ENCODE assay signal across 8 mouse cellular contexts in the genomic region with DNA sequence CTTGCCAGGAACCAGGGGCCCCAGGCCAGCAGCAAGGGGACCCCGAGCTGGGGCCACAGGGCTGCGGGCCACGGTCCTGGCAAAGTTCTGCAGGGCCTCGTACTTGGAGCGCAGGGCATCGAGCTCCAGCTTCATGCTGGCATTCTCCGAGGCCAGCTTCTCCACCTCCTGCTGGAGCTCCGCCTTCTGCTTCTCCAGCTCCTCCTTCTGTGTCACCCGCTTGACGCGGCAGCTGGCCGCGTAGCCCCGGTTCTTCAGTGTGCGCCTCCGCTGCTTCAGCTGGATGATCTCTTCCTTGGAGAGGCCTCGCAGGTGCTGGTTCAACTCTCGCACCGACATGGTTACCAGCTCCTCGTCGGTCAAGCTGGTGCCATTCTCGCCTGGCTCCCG. TPM values are rescaled to one million over a fixed set of nuclear protein-coding genes. Genes with fewer than 3 reads are reported as not detected.
DNase-seq lines count a peak whose midpoint lies in the region; ATAC-seq and TF ChIP-seq lines count a peak whose summit lies in the region.

No protein-coding gene starts in this region.

- in situ Hi-C loops in CH12.LX (cut with MboI; ENCODE audit: low pct_ligation_motif_present, low pct_unique_long_range_greater_than_20kb, low sequenced_read_pairs) = loop anchor here (10.0 kb wide), 1 partner anchor 55 kb away; no protein-coding TSS in a partner anchor

- dilution Hi-C loops in CH12.LX (cut with MboI; ENCODE audit: extremely low pct_ligation_motif_present, extremely low pct_unique_long_range_greater_than_20kb, low sequenced_read_pairs) = no loop called here

- H3K9me3 ChIP-seq in CH12.LX (replicated peaks; ENCODE audit: low read length) = no peaks in the 10 kb centered on the region

- peaks cover 22 to 34% of the 10 kb centered on the region in 2 experiments for H3K36me3 ChIP-seq in CH12.LX (replicated peaks in 1 of 2; ENCODE audit: control insufficient read depth in 1 of 2, insufficient read depth in 1 of 2, low read length in 1 of 2)

- H3K4me3 ChIP-seq in CH12.LX (replicated peaks in 1 of 3; ENCODE audit: low read depth in 2 of 3, low read length in 2 of 3, poor library complexity in 1 of 3) = peak overlapping the region in 2 of 3 experiments; percentile 23 to 74

- DNase-seq in cerebellum, adult 11-12 months = peak; percentile 58
- DNase-seq in CH12.LX (ENCODE audit: extremely low read depth) = no peak
- peak; percentile 53 for DNase-seq in kidney, postnatal 14 days
- DNase-seq in thymus, postnatal 36 days = peak; percentile 74 to 84
- DNase-seq in cerebellum, adult 11 months = no peak

- peak overlapping the region; percentile 96 for H3K9ac ChIP-seq in CH12.LX (ENCODE audit: insufficient read depth, low read depth)

- TF ChIP-seq POLR2A in CH12.LX (IDR thresholded peaks at IDR 0.05; ENCODE audit: low read depth, low read length) = peak; percentile 34; the same call in 1 of the 2 replicates

- H3K27ac ChIP-seq in CH12.LX (ENCODE audit: insufficient read depth, low read depth) = peak overlapping the region; percentile 74

- TF ChIP-seq CTCF in CH12.LX (conservative IDR thresholded peaks at IDR 0.05 in 1 of 2, IDR thresholded peaks at IDR 0.05 in 1 of 2; ENCODE audit: low read depth in 2 of 2, low read length in 2 of 2) = no peak

- no peak for TF ChIP-seq EP300 in CH12.LX (IDR thresholded peaks at IDR 0.05; ENCODE audit: low read length)

- ATAC-seq in cerebellum, adult (ENCODE audit: insufficient number of reproducible peaks, low FRiP score, low TSS enrichment) = no peak
- ATAC-seq in erythroid progenitor cell, adult 5-6 weeks (replicated peaks; ENCODE audit: low FRiP score, poor library complexity, severe bottlenecking) = peak; percentile 63
- peak; percentile 48 for ATAC-seq in megakaryocyte-erythroid progenitor cell, adult 5-6 weeks (replicated peaks; ENCODE audit: low FRiP score, low TSS enrichment, poor library complexity, severe bottlenecking)

- no peak for TF ChIP-seq RAD21 in CH12.LX (IDR thresholded peaks at IDR 0.05; ENCODE audit: low read depth, low read length)

- peaks cover 42 to 72% of the 10 kb centered on the region in 2 experiments for H3K4me1 ChIP-seq in CH12.LX (ENCODE audit: control insufficient read depth in 1 of 2, insufficient read depth in 2 of 2)

- H3K27me3 ChIP-seq in CH12.LX (replicated peaks) = no peaks in the 10 kb centered on the region

- peak overlapping the region; percentile 87 for H3K4me2 ChIP-seq in CH12.LX (ENCODE audit: insufficient read depth, low read depth, poor library complexity, severe bottlenecking)

- peaks cover 42% of the 10 kb centered on the region for H3K79me2 ChIP-seq in CH12.LX (replicated peaks; ENCODE audit: control insufficient read depth, extremely low read depth, insufficient read depth, poor library complexity, severe bottlenecking)

TF ChIP-seq in CH12.LX, 34 proteins besides CTCF, POLR2A, EP300 and RAD21:
- no peak for TF ChIP-seq IRF4 (IDR thresholded peaks at IDR 0.05; ENCODE audit: low read depth, low read length)
- TF ChIP-seq ETS1 (conservative IDR thresholded peaks at IDR 0.05; ENCODE audit: low read depth, low read length) = no peak
- no peak for TF ChIP-seq MAZ (IDR thresholded peaks at IDR 0.05; ENCODE audit: low read depth, low read length)
- no peak for TF ChIP-seq ZNF384 (IDR thresholded peaks at IDR 0.05; ENCODE audit: low read depth, low read length)
- TF ChIP-seq ZKSCAN1 (IDR thresholded peaks at IDR 0.05; ENCODE audit: borderline replicate concordance, low read depth, low read length) = no peak
- TF ChIP-seq UBTF (IDR thresholded peaks at IDR 0.05; ENCODE audit: low read depth, low read length) = no peak
- no peak for TF ChIP-seq USF2 (conservative IDR thresholded peaks at IDR 0.05; ENCODE audit: low read depth, low read length)
- TF ChIP-seq ELF1 (IDR thresholded peaks at IDR 0.05; ENCODE audit: low read depth, low read length) = no peak
- no peak for TF ChIP-seq MXI1 (IDR thresholded peaks at IDR 0.05; ENCODE audit: low read depth, low read length)
TF ChIP-seq in CH12.LX: peak in this region for 0.

RNA-seq across cellular contexts. Expression of a gene that starts 4.1 kb away (rescaled TPM):
- total RNA-seq in CH12.LX (2012; rRNA removed) = 26.4 and 29.3 TPM in 2 replicates
- total RNA-seq in CH12.LX (2014; rRNA removed) = 14.6 and 17.0 TPM in 2 replicates
- polyA plus RNA-seq in CH12.LX (2012; ENCODE audit: insufficient read length, low read depth) = 62.1 and 63.7 TPM in 2 replicates
- total RNA-seq in erythroid progenitor cell, adult 5-6 weeks (2015; ENCODE audit: low replicate concordance) = 36.0 TPM in 2 replicates
- total RNA-seq in erythroid progenitor cell, adult 5-6 weeks (2017; ENCODE audit: low replicate concordance) = 71.3 and 91.6 TPM in 2 replicates
- 26.0 and 31.6 TPM in 2 replicates for total RNA-seq in megakaryocyte-erythroid progenitor cell, adult 5-6 weeks (2014; fragmentation: Nextera tagmentation)
- total RNA-seq in megakaryocyte-erythroid progenitor cell, adult 5-6 weeks (2017) = 11.7 and 12.2 TPM in 2 replicates

RNA-seq across cellular contexts. Expression of a gene that starts 4.3 kb away (rescaled TPM):
- 75.2 and 87.1 TPM in 2 replicates for total RNA-seq in CH12.LX (2012; rRNA removed)
- total RNA-seq in CH12.LX (2014; rRNA removed) = 71.7 and 74.4 TPM in 2 replicates
- polyA plus RNA-seq in CH12.LX (2012; ENCODE audit: insufficient read length, low read depth) = 84.4 and 91.3 TPM in 2 replicates
- 59.9 and 61.3 TPM in 2 replicates for total RNA-seq in erythroid progenitor cell, adult 5-6 weeks (2015; ENCODE audit: low replicate concordance)
- 81.2 and 85.6 TPM in 2 replicates for total RNA-seq in erythroid progenitor cell, adult 5-6 weeks (2017; ENCODE audit: low replicate concordance)
- total RNA-seq in megakaryocyte-erythroid progenitor cell, adult 5-6 weeks (2014; fragmentation: Nextera tagmentation) = 62.8 and 79.3 TPM in 2 replicates
- total RNA-seq in megakaryocyte-erythroid progenitor cell, adult 5-6 weeks (2017) = 39.8 and 48.3 TPM in 2 replicates

RNA-seq across cellular contexts. Expression of a gene that starts 11.6 kb away (rescaled TPM):
- 166 and 175 TPM in 2 replicates for total RNA-seq in CH12.LX (2012; rRNA removed)
- 149 and 154 TPM in 2 replicates for total RNA-seq in CH12.LX (2014; rRNA removed)
- 155 and 158 TPM in 2 replicates for polyA plus RNA-seq in CH12.LX (2012; ENCODE audit: insufficient read length, low read depth)
- total RNA-seq in erythroid progenitor cell, adult 5-6 weeks (2015; ENCODE audit: low replicate concordance) = 13.3 and 14.7 TPM in 2 replicates
- total RNA-seq in erythroid progenitor cell, adult 5-6 weeks (2017; ENCODE audit: low replicate concordance) = 20.7 and 23.1 TPM in 2 replicates
- total RNA-seq in megakaryocyte-erythroid progenitor cell, adult 5-6 weeks (2014; fragmentation: Nextera tagmentation) = 74.6 and 87.3 TPM in 2 replicates
- 28.5 and 29.6 TPM in 2 replicates for total RNA-seq in megakaryocyte-erythroid progenitor cell, adult 5-6 weeks (2017)

RNA-seq across cellular contexts. Expression of a gene that starts 14.2 kb away (rescaled TPM):
- 26.2 and 75.3 TPM in 2 replicates for total RNA-seq in CH12.LX (2012; rRNA removed)
- total RNA-seq in CH12.LX (2014; rRNA removed) = 18.3 and 21.0 TPM in 2 replicates
- 27.2 and 32.3 TPM in 2 replicates for polyA plus RNA-seq in CH12.LX (2012; ENCODE audit: insufficient read length, low read depth)
- 2.1 TPM in 1 of 2 replicates, not detected in the other for total RNA-seq in erythroid progenitor cell, adult 5-6 weeks (2015; ENCODE audit: low replicate concordance)
- 1.1 TPM in 1 of 2 replicates, not detected in the other for total RNA-seq in erythroid progenitor cell, adult 5-6 weeks (2017; ENCODE audit: low replicate concordance)
- total RNA-seq in megakaryocyte-erythroid progenitor cell, adult 5-6 weeks (2014; fragmentation: Nextera tagmentation) = 0.13 and 1.1 TPM in 2 replicates
- total RNA-seq in megakaryocyte-erythroid progenitor cell, adult 5-6 weeks (2017) = 1.5 TPM in 1 of 2 replicates, not detected in the other

RNA-seq across cellular contexts. Expression of a gene that starts 18.6 kb away (rescaled TPM):
- 0.68 and 0.88 TPM in 2 replicates for total RNA-seq in CH12.LX (2012; rRNA removed)
- total RNA-seq in CH12.LX (2014; rRNA removed) = not detected in 2 replicates
- not detected in 2 replicates for polyA plus RNA-seq in CH12.LX (2012; ENCODE audit: insufficient read length, low read depth)
- not detected in 2 replicates for total RNA-seq in erythroid progenitor cell, adult 5-6 weeks (2015; ENCODE audit: low replicate concordance)
- not detected in 2 replicates for total RNA-seq in erythroid progenitor cell, adult 5-6 weeks (2017; ENCODE audit: low replicate concordance)
- 6.3 TPM in 1 of 2 replicates, not detected in the other for total RNA-seq in megakaryocyte-erythroid progenitor cell, adult 5-6 weeks (2014; fragmentation: Nextera tagmentation)
- total RNA-seq in megakaryocyte-erythroid progenitor cell, adult 5-6 weeks (2017) = not detected in 2 replicates

Comparison
In these comparisons a context has a peak if more than half of its experiments do, and no peak if none do; other contexts are left out.
1. DNase-seq: peak in cerebellum, adult 11-12 months (single experiment), kidney, postnatal 14 days (single experiment) and thymus, postnatal 36 days (2 of 2); none in CH12.LX (single experiment) and cerebellum, adult 11 months (single experiment).